Mouse (Mus musculus): Measurements from ENCODE around the gene Gm45021. TPM values are rescaled to one million over a fixed set of nuclear protein-coding genes. Genes with fewer than 3 reads are reported as not detected.

Gene Gm45021
- polyA plus RNA-seq, 1 experiment from 2014 or later: not detected

DNA sequence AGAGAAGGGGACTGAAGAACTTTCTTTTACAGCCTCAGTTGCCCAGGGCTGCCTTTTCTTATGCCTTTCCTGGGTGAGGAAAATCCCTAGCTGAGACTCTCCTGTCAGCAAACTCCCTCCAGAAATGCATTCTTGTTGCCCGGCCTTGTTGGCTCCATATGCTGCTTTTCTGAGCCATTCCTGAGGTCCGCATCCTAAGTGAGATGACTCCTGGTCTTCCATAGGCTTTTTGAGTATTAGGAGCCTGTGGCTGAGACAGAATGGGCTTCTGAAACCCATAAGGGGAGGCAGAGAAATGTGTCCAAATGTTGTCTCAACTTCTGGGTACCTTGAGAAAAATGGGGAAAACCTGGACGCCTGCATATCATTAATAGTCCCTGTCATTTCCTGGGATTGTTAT, 15.4 kb upstream of the Gm45021 start:
- ATAC-seq (ENCODE audit: low FRiP score, low read depth): no peak
- Histone ChIP-seq H3K4me1 (replicated peaks) (no peaks in the 10 kb centered on the region), H3K27me3 (no peaks in the 10 kb centered on the region), H3K36me3 (no peaks in the 10 kb centered on the region), H3K9me3 (no peaks in the 10 kb centered on the region), H3K9ac (no peak overlapping the region), H3K4me2 (no peak overlapping the region), H3K4me3 (no peak overlapping the region), H3K27ac (replicated peaks) (no peak overlapping the region)
- 83% methylated on average over 3 of the region's 3 CpGs for WGBS

GRCm38 (mm10) chr6:48578736-48579135, 10.7 kb upstream of the Gm45021 start:
- Histone ChIP-seq H3K36me3 (no peaks in the 10 kb centered on the region), H3K4me1 (replicated peaks) (no peaks in the 10 kb centered on the region), H3K4me2 (no peak overlapping the region), H3K27ac (replicated peaks) (no peak overlapping the region), H3K9ac (no peak overlapping the region), H3K4me3 (no peak overlapping the region), H3K9me3 (no peaks in the 10 kb centered on the region), H3K27me3 (no peaks in the 10 kb centered on the region)
- 65% methylated on average over 5 of the region's 5 CpGs for WGBS
- no peak for ATAC-seq (ENCODE audit: low FRiP score, low read depth)

- Histone ChIP-seq H3K4me1 (replicated peaks) (no peaks in the 10 kb centered on the region), H3K27me3 (no peaks in the 10 kb centered on the region), H3K4me3 (no peak overlapping the region), H3K9ac (no peak overlapping the region), H3K9me3 (no peaks in the 10 kb centered on the region), H3K4me2 (no peak overlapping the region), H3K36me3 (no peaks in the 10 kb centered on the region), H3K27ac (replicated peaks) (no peak overlapping the region)
- 42% methylated on average over 5 of the region's 5 CpGs for WGBS
- ATAC-seq (ENCODE audit: low FRiP score, low read depth): no peak
Measured at GRCm38 (mm10) chr6:48579215-48579648, 10.2 kb upstream of the Gm45021 start.

DNA sequence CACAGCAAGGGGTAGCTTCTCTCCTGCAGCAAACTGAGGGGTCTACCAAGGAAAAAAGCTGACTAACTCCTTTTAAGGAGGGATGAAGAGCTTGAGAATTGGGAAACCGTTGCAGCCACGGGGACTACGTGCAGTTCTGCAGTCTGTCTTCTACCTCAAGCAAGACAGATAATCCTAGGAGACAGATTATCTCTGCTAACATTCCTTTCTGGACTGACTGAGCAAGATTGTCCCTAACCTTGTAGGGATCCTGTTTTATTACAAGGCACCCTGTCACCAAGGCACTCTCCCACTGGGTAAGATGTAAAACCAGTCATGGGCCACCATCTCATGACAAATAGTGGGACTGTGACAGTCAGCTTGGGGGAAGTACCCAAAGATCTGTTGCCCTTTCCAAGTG, 8.2 kb upstream of the Gm45021 start:
- H3K9me3 ChIP-seq: no peaks in the 10 kb centered on the region
- H3K36me3 ChIP-seq: no peaks in the 10 kb centered on the region
- H3K27ac ChIP-seq (replicated peaks): no peak overlapping the region
- ATAC-seq (ENCODE audit: low FRiP score, low read depth): no peak
- H3K4me2 ChIP-seq: no peak overlapping the region
- H3K4me1 ChIP-seq (replicated peaks): no peaks in the 10 kb centered on the region
- no peaks in the 10 kb centered on the region for H3K27me3 ChIP-seq
- H3K4me3 ChIP-seq: no peak overlapping the region
- 34% methylated on average over 3 of the region's 3 CpGs for WGBS
- no peak overlapping the region for H3K9ac ChIP-seq

DNA sequence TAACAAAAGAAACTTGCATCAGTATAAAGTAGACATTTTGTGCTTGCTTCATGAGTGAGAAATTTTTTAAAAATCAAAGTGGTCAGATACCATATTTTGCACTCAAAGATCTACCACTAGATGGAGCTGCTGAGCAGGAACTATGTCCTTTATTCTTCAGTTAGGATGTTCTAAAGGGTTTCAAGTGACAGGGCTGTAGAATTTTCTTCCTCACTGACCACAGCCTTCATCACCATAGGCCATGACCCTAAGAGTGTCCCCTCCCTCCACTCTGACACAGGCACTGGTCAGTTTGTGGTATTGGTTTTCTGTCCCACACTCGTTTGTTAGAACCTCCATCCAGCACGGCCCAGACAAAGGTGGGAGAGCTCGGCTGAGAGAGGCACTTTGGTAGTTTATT, 7.4 kb upstream of the Gm45021 start:
- Histone ChIP-seq H3K4me3 (no peak overlapping the region), H3K36me3 (no peaks in the 10 kb centered on the region), H3K27me3 (no peaks in the 10 kb centered on the region), H3K9ac (no peak overlapping the region), H3K9me3 (no peaks in the 10 kb centered on the region), H3K27ac (replicated peaks) (no peak overlapping the region), H3K4me1 (replicated peaks) (no peaks in the 10 kb centered on the region), H3K4me2 (no peak overlapping the region)
- WGBS: 73% methylated on average over 3 of the region's 3 CpGs
- 0 out of 2 replicates have a peak, but pooled peaks have one; percentile 27 for ATAC-seq (ENCODE audit: low FRiP score, low read depth)

- no peak for ATAC-seq (ENCODE audit: low FRiP score, low read depth)
- Histone ChIP-seq H3K4me2 (no peak overlapping the region), H3K27me3 (no peaks in the 10 kb centered on the region), H3K27ac (replicated peaks) (no peak overlapping the region), H3K9me3 (0 out of 2 replicates have a peak, but pooled peaks cover 5% of the 10 kb centered on the region), H3K9ac (no peak overlapping the region), H3K4me3 (no peak overlapping the region), H3K36me3 (peaks cover 7% of the 10 kb centered on the region), H3K4me1 (replicated peaks) (peaks cover 20% of the 10 kb centered on the region)
- WGBS: 69% methylated on average over 3 of the region's 3 CpGs
Measured at GRCm38 (mm10) chr6:48591221-48591845, 1.9 kb downstream of the Gm45021 start.

DNA sequence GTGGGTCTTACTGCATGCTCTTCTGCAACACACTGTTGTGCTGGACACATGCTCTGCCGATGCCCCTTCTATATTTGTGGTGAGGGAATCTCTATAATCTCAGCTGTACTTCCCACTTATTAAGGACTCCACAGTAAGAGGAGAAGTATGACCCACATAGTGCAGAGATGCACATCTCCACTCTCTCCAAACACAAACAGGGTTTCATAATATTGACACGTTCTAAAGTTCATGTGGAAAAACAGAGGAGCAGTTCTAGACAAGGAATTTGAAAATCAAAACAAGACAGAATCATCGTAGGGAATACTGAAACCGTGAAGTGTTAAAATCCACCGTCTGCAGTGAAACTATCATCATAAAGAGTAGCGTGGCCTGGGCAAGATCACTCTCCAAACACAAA, 2.5 kb downstream of the Gm45021 start:
- Histone ChIP-seq H3K9me3 (peaks cover 11% of the 10 kb centered on the region; the same call in 1 of the 2 replicates), H3K4me1 (replicated peaks) (peaks cover 20% of the 10 kb centered on the region), H3K36me3 (peaks cover 12% of the 10 kb centered on the region), H3K4me2 (no peak overlapping the region), H3K4me3 (no peak overlapping the region), H3K27ac (replicated peaks) (no peak overlapping the region), H3K27me3 (no peaks in the 10 kb centered on the region), H3K9ac (no peak overlapping the region)
- 90% methylated on average over 6 of the region's 6 CpGs for WGBS
- ATAC-seq (ENCODE audit: low FRiP score, low read depth): no peak

- Histone ChIP-seq H3K27ac (replicated peaks) (peak within 1 kb of the TSS; percentile 99), H3K4me3 (peak within 1 kb of the TSS; percentile 89), H3K27me3 (no peaks in the 10 kb centered on the region), H3K9ac (peak within 1 kb of the TSS; percentile 94), H3K4me2 (peak within 1 kb of the TSS; percentile 80), H3K4me1 (replicated peaks) (peaks cover 20% of the 10 kb centered on the region), H3K36me3 (peaks cover 27% of the 10 kb centered on the region), H3K9me3 (peaks cover 22% of the 10 kb centered on the region)
- WGBS: 3% methylated on average over 44 of the region's 45 CpGs
- peak; percentile 94 for ATAC-seq (ENCODE audit: low FRiP score, low read depth)
Measured at GRCm38 (mm10) chr6:48593158-48594042, 4.0 kb downstream of the Gm45021 start, which contains the start of the genes Repin1 and Gm44965. Gene Repin1, plus strand, starts transcription at chr6:48593883. Gene Gm44965, plus strand, starts transcription at chr6:48593941.

DNA sequence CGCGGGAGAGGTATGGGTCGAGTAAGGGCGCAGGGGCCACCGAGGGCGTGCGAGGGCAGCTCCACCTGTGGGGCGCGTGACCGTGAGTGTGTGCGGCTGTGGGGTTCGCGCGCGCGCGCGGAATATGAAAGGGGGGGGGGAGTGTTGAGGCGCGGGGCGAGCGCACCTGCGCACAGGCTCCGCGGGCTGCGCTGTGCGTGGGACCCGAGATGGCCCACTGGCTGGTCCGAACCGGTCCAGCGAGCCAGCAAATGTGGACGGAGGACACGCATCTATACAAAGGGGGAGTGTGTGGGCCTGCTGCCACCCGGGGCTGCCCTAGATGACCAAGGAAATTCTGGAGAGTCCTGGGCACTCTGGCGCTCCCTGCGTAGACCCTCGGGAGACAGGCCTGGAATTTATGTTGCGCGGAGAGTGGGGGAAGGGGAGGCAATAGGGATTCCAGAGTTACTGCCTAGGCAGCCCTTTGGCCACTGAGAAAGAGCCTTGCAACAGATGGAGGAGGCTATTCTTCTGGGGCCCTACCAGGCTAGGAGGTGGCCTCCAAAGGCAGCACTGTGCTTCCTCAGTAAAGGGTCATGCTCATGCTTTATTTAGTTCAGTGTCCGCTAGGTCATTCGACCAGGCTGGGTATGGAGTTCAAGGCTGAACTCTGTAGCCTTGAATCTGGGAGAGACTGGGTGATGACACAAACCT, 4.8 kb downstream of the Gm45021 start:
- H3K27ac ChIP-seq (replicated peaks): peak overlapping the region; percentile 99
- WGBS: under 1% methylated on average over 41 of the region's 41 CpGs
- H3K4me3 ChIP-seq: peak overlapping the region; percentile 89
- peak overlapping the region; percentile 94 for H3K9ac ChIP-seq
- peaks cover 22% of the 10 kb centered on the region for H3K9me3 ChIP-seq
- peaks cover 35% of the 10 kb centered on the region for H3K36me3 ChIP-seq
- no peaks in the 10 kb centered on the region for H3K27me3 ChIP-seq
- H3K4me2 ChIP-seq: peak overlapping the region; percentile 80
- H3K4me1 ChIP-seq (replicated peaks): peaks cover 20% of the 10 kb centered on the region
- peak; percentile 83 for ATAC-seq (ENCODE audit: low FRiP score, low read depth)

DNA sequence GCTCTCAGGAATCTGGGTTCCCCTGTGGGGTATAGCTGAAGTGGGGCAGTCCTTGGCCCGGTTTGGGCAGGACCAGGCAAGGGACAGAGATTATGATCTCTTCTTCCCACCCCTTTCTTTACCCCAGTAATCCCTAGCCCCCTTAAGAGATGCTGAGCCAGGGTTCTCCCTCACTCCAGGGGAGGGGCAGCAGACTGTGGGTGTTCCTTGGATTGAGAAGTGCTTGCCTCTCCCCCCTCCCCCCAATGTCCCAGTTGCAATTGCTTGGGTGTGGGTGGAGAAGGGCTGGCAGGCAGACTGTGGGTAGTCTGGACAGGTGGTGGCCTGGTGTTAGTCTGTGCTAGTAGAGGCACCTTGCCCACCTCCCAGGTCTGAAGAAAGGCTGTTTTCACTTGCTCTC, 5.9 kb downstream of the Gm45021 start:
- Histone ChIP-seq H3K36me3 (peaks cover 46% of the 10 kb centered on the region), H3K4me2 (peak overlapping the region; percentile 80), H3K9ac (no peak overlapping the region), H3K4me3 (peak overlapping the region; percentile 89), H3K27ac (replicated peaks) (no peak overlapping the region), H3K4me1 (replicated peaks) (peaks cover 20% of the 10 kb centered on the region), H3K27me3 (no peaks in the 10 kb centered on the region), H3K9me3 (peaks cover 22% of the 10 kb centered on the region)
- ATAC-seq (ENCODE audit: low FRiP score, low read depth): no peak
- 62% methylated on average over 1 of the region's 1 CpGs for WGBS

- peaks cover 22% of the 10 kb centered on the region for H3K9me3 ChIP-seq
- H3K4me1 ChIP-seq (replicated peaks): peaks cover 31% of the 10 kb centered on the region
- no peak for ATAC-seq (ENCODE audit: low FRiP score, low read depth)
- no peak overlapping the region for H3K9ac ChIP-seq
- H3K36me3 ChIP-seq: peaks cover 46% of the 10 kb centered on the region
- H3K27ac ChIP-seq (replicated peaks): no peak overlapping the region
- H3K4me3 ChIP-seq: no peak overlapping the region
- 96% methylated on average over 45 of the region's 45 CpGs for WGBS
- no peak overlapping the region for H3K4me2 ChIP-seq
- no peaks in the 10 kb centered on the region for H3K27me3 ChIP-seq
Measured at GRCm38 (mm10) chr6:48596545-48597232, 7.3 kb downstream of the Gm45021 start.
